Mouse (Mus musculus): Measurements from ENCODE around the gene Mis18a.

GRCm38 (mm10) chr16:90766919-90767454 is 39.8 kb upstream of the Mis18a start:
- TF ChIP-seq CTCF (IDR thresholded peaks at IDR 0.05; ENCODE audit: low read depth) (no peak), EP300 (optimal IDR thresholded peaks at IDR 0.05) (no peak)

Measured in stomach, postnatal 0 days (tissue).